Mouse (Mus musculus) T-helper 2 cell (primary cell): ENCODE measurements at regions not wholly inside any gene's neighbourhood (a gene's known extent, or its start where the extent isn't known, plus 50 kb on each side); places are given as distances from the start of the nearest gene placed in this dataset.

Experiments
- in situ Hi-C: fragments of 300-600 bp; cut with MboI, MseI; formaldehyde crosslinking; loops from one replicate; pipeline ENCODE4 v1.15.1; 2025; ENCODE audit warnings: high pct_unique_total_duplicates

GRCm38 (mm10) chr19:6595801-6596200 is 53.0 kb upstream of the Slc22a12 start:
- in situ Hi-C loops = no loop called here
